Mouse (Mus musculus): ENCODE measurements around the gene Klk1b3. TPM values are rescaled to one million over a fixed set of nuclear protein-coding genes. Genes with fewer than 3 reads are reported as not detected.

Klk1b3 gene
- polyA plus RNA-seq (2015; fragmentation: Nextera tagmentation; extraction: Ambion mirVana): not detected in 2 replicates

GRCm38 (mm10) chr7:44197891-44198290, at the start of gene Klk1b3:
Gene Klk1b3, plus strand, starts transcription at chr7:44198191.

GRCm38 (mm10) chr7:44187936-44188335, 10.1 kb upstream of the Klk1b3 start, which contains the start of gene Klk1b24:
Gene Klk1b24, plus strand, starts transcription at chr7:44188236.

GRCm38 (mm10) chr7:44207135-44207534, 9.1 kb downstream of the Klk1b3 start, which contains the start of gene Klk1b4:
Gene Klk1b4, plus strand, starts transcription at chr7:44207435.

GRCm38 (mm10) chr7:44215645-44216044, 17.7 kb downstream of the Klk1b3 start, which contains the start of gene Klk1b5:
Gene Klk1b5, plus strand, starts transcription at chr7:44215945.

GRCm38 (mm10) chr7:44225076-44225475, 27.1 kb downstream of the Klk1b3 start, which contains the start of gene Klk1:
Gene Klk1, plus strand, starts transcription at chr7:44225360.

GRCm38 (mm10) chr7:44235909-44236308, 37.9 kb downstream of the Klk1b3 start, which contains the start of gene Gm36864:
Gene Gm36864, plus strand, starts transcription at chr7:44236177.

GRCm38 (mm10) chr7:44246055-44246983, 48.3 kb downstream of the Klk1b3 start, which contains the start of the genes 1700028J19Rik and 2410002F23Rik:
Gene 1700028J19Rik, minus strand, starts transcription at chr7:44246695.
Gene 2410002F23Rik, plus strand, starts transcription at chr7:44246722.

Other genes with a start within 250 kb of the Klk1b3 start
- not detected in 2 replicates for gene Klk1b8, start 247.5 kb upstream of the Klk1b3 start, polyA plus RNA-seq (2015; fragmentation: Nextera tagmentation; extraction: Ambion mirVana)
- gene Klk1b1, start 231.4 kb upstream of the Klk1b3 start, polyA plus RNA-seq (2015; fragmentation: Nextera tagmentation; extraction: Ambion mirVana): not detected in 2 replicates
- gene Klk1b9, start 222.1 kb upstream of the Klk1b3 start, polyA plus RNA-seq (2015; fragmentation: Nextera tagmentation; extraction: Ambion mirVana): not detected in 2 replicates
- gene Klk1b11, start 202.3 kb upstream of the Klk1b3 start, polyA plus RNA-seq (2015; fragmentation: Nextera tagmentation; extraction: Ambion mirVana): not detected in 2 replicates
- gene Klk1b26, start 186.0 kb upstream of the Klk1b3 start, polyA plus RNA-seq (2015; fragmentation: Nextera tagmentation; extraction: Ambion mirVana): not detected in 2 replicates
- gene Klk1b27, start 145.9 kb upstream of the Klk1b3 start, polyA plus RNA-seq (2015; fragmentation: Nextera tagmentation; extraction: Ambion mirVana): not detected in 2 replicates
- not detected in 2 replicates for gene Klk1b21, start 95.9 kb upstream of the Klk1b3 start, polyA plus RNA-seq (2015; fragmentation: Nextera tagmentation; extraction: Ambion mirVana)
- gene Klk1b22, start 85.5 kb upstream of the Klk1b3 start, polyA plus RNA-seq (2015; fragmentation: Nextera tagmentation; extraction: Ambion mirVana): not detected in 2 replicates
- not detected in 2 replicates for gene Klk1b16, start 61.4 kb upstream of the Klk1b3 start, polyA plus RNA-seq (2015; fragmentation: Nextera tagmentation; extraction: Ambion mirVana)
- gene Klk1b24, start 10.0 kb upstream of the Klk1b3 start, polyA plus RNA-seq (2015; fragmentation: Nextera tagmentation; extraction: Ambion mirVana): not detected in 2 replicates
- gene Klk1b4, start 9.2 kb downstream of the Klk1b3 start, polyA plus RNA-seq (2015; fragmentation: Nextera tagmentation; extraction: Ambion mirVana): not detected in 2 replicates
- gene Klk1b5, start 17.8 kb downstream of the Klk1b3 start, polyA plus RNA-seq (2015; fragmentation: Nextera tagmentation; extraction: Ambion mirVana): not detected in 2 replicates
- gene Klk1, start 27.2 kb downstream of the Klk1b3 start, polyA plus RNA-seq (2015; fragmentation: Nextera tagmentation; extraction: Ambion mirVana): 0.37 and 1.4 TPM in 2 replicates
- gene Gm36864, start 38.0 kb downstream of the Klk1b3 start, polyA plus RNA-seq (2015; fragmentation: Nextera tagmentation; extraction: Ambion mirVana): 0.17 TPM in 1 of 2 replicates, not detected in the other
- 0.58 and 2.0 TPM in 2 replicates for gene 1700028J19Rik, start 48.5 kb downstream of the Klk1b3 start, polyA plus RNA-seq (2015; fragmentation: Nextera tagmentation; extraction: Ambion mirVana)
- 76.2 and 139 TPM in 2 replicates for gene 2410002F23Rik, start 48.5 kb downstream of the Klk1b3 start, polyA plus RNA-seq (2015; fragmentation: Nextera tagmentation; extraction: Ambion mirVana)
- not detected in 2 replicates for gene Acp4, start 59.2 kb downstream of the Klk1b3 start, polyA plus RNA-seq (2015; fragmentation: Nextera tagmentation; extraction: Ambion mirVana)
- gene Gm15517, start 63.3 kb downstream of the Klk1b3 start, polyA plus RNA-seq (2015; fragmentation: Nextera tagmentation; extraction: Ambion mirVana): not detected in 2 replicates
- 9.6 and 11.3 TPM in 2 replicates for gene Clec11a, start 108.7 kb downstream of the Klk1b3 start, polyA plus RNA-seq (2015; fragmentation: Nextera tagmentation; extraction: Ambion mirVana)
- 2.0 and 2.9 TPM in 2 replicates for gene Shank1, start 112.1 kb downstream of the Klk1b3 start, polyA plus RNA-seq (2015; fragmentation: Nextera tagmentation; extraction: Ambion mirVana)
- 3.1 and 3.6 TPM in 2 replicates for gene Syt3, start 185.9 kb downstream of the Klk1b3 start, polyA plus RNA-seq (2015; fragmentation: Nextera tagmentation; extraction: Ambion mirVana)
- 1.2 and 2.0 TPM in 2 replicates for gene 1700008O03Rik, start 187.6 kb downstream of the Klk1b3 start, polyA plus RNA-seq (2015; fragmentation: Nextera tagmentation; extraction: Ambion mirVana)
- gene Lrrc4b, start 230.8 kb downstream of the Klk1b3 start, polyA plus RNA-seq (2015; fragmentation: Nextera tagmentation; extraction: Ambion mirVana): 1.3 and 3.1 TPM in 2 replicates

All from adrenal gland, postnatal 0 days (tissue).